Comparison of ENCODE assay signal across 31 mouse cellular contexts in genomic region chr8:61502277-61502676, GRCm38 (mm10).
"Had no signal": no experiment of that assay in that cellular context is flagged by ENCODE, and none has a peak within 500 bp of the region (broad histone marks: within the 10 kb centered on the region; RNA-seq: fewer than 3 reads in every experiment).

No protein-coding gene starts in this region.

- H3K4me1 ChIP-seq: limb, embryonic 10.5 days; limb, embryonic 12.5 days; limb, embryonic 15.5 days; liver, embryonic 12.5 days; liver, embryonic 13.5 days; liver, embryonic 15.5 days; lung, embryonic 15.5 days; midbrain, embryonic 10.5 days; midbrain, embryonic 12.5 days; midbrain, embryonic 13.5 days; midbrain, embryonic 15.5 days had no signal

- DNase-seq: left cerebral cortex, postnatal 4 days; liver; liver, embryonic 13.5 days; liver, postnatal 0 days; lung, adult 18-20 months; lung, adult 2 months; lung, embryonic 14.5 days; lung, postnatal 10 days; lung, postnatal 14 days; lung, postnatal 36 days; lung, postnatal 4 days; midbrain, embryonic 14.5 days had no signal

- H3K27ac ChIP-seq: limb, embryonic 10.5 days; limb, embryonic 12.5 days; limb, embryonic 13.5 days; limb, embryonic 15.5 days; liver, embryonic 12.5 days; liver, embryonic 13.5 days; liver, embryonic 14.5 days; liver, embryonic 15.5 days; lung, embryonic 15.5 days; macrophage; midbrain, embryonic 10.5 days; midbrain, embryonic 12.5 days; midbrain, embryonic 13.5 days; midbrain, embryonic 15.5 days had no signal

- H3K4me3 ChIP-seq: limb, embryonic 10.5 days; limb, embryonic 12.5 days; limb, embryonic 13.5 days; limb, embryonic 15.5 days; liver, embryonic 12.5 days; liver, embryonic 13.5 days; liver, embryonic 15.5 days; lung, embryonic 15.5 days; megakaryocyte, embryonic 14.5 days; midbrain, embryonic 10.5 days; midbrain, embryonic 12.5 days; midbrain, embryonic 13.5 days; midbrain, embryonic 15.5 days; myocyte had no signal

- ATAC-seq: liver, embryonic 12.5 days; liver, postnatal 0 days; lung, postnatal 0 days; midbrain, embryonic 13.5 days; midbrain, embryonic 15.5 days; midbrain, embryonic 16.5 days had no signal

- H3K9me3 ChIP-seq: limb, embryonic 10.5 days; limb, embryonic 12.5 days; limb, embryonic 13.5 days; limb, embryonic 15.5 days; liver, embryonic 12.5 days; liver, embryonic 13.5 days; liver, embryonic 15.5 days; lung, embryonic 15.5 days; megakaryocyte, embryonic 14.5 days; midbrain, embryonic 10.5 days; midbrain, embryonic 12.5 days; midbrain, embryonic 13.5 days; midbrain, embryonic 15.5 days had no signal

- H3K36me3 ChIP-seq: liver, embryonic 15.5 days; lung, embryonic 15.5 days; midbrain, embryonic 15.5 days had no signal

- H3K27me3 ChIP-seq: limb, embryonic 12.5 days; limb, embryonic 13.5 days; limb, embryonic 15.5 days; liver, embryonic 12.5 days; liver, embryonic 13.5 days; liver, embryonic 15.5 days; lung, embryonic 15.5 days; megakaryocyte, embryonic 14.5 days; midbrain, embryonic 12.5 days; midbrain, embryonic 13.5 days; midbrain, embryonic 15.5 days had no signal

- H3K4me2 ChIP-seq: limb, embryonic 12.5 days; limb, embryonic 13.5 days; limb, embryonic 15.5 days; liver, embryonic 11.5 days; liver, embryonic 12.5 days; liver, embryonic 13.5 days; liver, embryonic 15.5 days; lung, embryonic 14.5 days; lung, embryonic 15.5 days; midbrain, embryonic 11.5 days; midbrain, embryonic 12.5 days; midbrain, embryonic 13.5 days; midbrain, embryonic 15.5 days had no signal

- H3K9ac ChIP-seq: limb, embryonic 12.5 days; limb, embryonic 13.5 days; limb, embryonic 15.5 days; liver, embryonic 12.5 days; liver, embryonic 13.5 days; liver, embryonic 14.5 days; liver, embryonic 15.5 days; liver, postnatal 0 days; lung, embryonic 14.5 days; lung, embryonic 15.5 days; midbrain, embryonic 12.5 days; midbrain, embryonic 13.5 days; midbrain, embryonic 15.5 days had no signal
